Mouse (Mus musculus): Measurements from ENCODE around the gene Npm1. TPM values are rescaled to one million over a fixed set of nuclear protein-coding genes. Genes with fewer than 3 reads are reported as not detected.

The Npm1 gene
- polyA plus RNA-seq, 1 experiment: 137 TPM

DNA sequence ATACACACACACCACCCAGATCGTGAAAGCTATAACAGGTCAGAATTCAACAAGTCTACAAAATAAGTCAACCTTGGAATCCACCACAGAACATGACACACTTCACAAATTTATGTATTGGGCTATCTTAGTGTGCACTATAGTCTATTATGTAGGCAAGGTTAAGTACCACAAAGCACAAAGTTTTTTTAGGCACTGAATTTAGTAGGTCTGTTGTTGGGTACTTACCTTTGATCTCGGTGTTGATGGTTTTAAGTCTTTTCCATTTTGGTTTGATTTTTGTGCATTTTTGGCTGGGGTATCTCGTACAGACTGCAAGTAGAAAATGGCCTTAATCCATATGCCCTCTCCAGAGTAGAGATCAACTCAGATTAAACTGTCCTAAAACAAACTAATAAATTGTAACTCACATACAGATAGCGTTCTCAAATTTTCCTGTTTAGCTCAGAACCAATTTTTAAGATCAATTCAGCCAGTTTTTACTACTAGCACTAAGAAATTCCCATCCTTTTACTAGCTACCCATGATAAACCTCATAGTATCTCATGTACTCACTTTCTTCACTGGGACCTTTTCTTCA lies 6.5 kb downstream of the Npm1 start:
- Histone ChIP-seq H3K4me3 (replicated peaks) (no peak overlapping the region), H3K9me3 (no peaks in the 10 kb centered on the region), H3K27me3 (replicated peaks) (no peaks in the 10 kb centered on the region), H3K36me3 (replicated peaks; ENCODE audit: low read length) (peaks cover 96% of the 10 kb centered on the region), H3K4me1 (peaks cover 2% of the 10 kb centered on the region; the same call in 1 of the 2 replicates)
- TF ChIP-seq GATA1 (IDR thresholded peaks at IDR 0.05; ENCODE audit: borderline replicate concordance, low read length): no peak
- TF ChIP-seq FLI1 (IDR thresholded peaks at IDR 0.05; ENCODE audit: low read length): no peak

DNA sequence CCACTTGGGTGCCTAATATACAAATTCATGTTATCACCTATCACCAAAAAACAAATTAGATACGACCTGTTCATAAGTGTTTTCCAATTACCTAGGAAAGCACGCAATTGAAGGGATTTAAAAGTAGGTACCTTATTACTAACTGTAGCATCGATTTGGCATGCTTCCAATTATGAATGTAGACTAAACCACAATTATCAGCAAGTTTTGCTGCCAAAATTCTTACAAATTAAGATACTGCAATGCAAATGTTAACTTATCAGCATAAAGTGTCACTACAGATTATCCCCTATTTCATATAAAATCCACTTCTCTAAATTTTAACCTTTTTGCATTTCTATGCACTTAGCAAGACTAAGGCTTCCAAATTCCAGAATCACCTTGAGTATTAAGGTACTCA lies 8.5 kb downstream of the Npm1 start:
- Histone ChIP-seq H3K4me3 (replicated peaks) (no peak overlapping the region), H3K4me1 (no peaks in the 10 kb centered on the region; the same call in 1 of the 2 replicates), H3K9me3 (no peaks in the 10 kb centered on the region), H3K27me3 (replicated peaks) (no peaks in the 10 kb centered on the region), H3K36me3 (replicated peaks; ENCODE audit: low read length) (peaks cover 98% of the 10 kb centered on the region)
- TF ChIP-seq FLI1 (IDR thresholded peaks at IDR 0.05; ENCODE audit: low read length) (no peak), GATA1 (IDR thresholded peaks at IDR 0.05; ENCODE audit: borderline replicate concordance, low read length) (no peak)

DNA sequence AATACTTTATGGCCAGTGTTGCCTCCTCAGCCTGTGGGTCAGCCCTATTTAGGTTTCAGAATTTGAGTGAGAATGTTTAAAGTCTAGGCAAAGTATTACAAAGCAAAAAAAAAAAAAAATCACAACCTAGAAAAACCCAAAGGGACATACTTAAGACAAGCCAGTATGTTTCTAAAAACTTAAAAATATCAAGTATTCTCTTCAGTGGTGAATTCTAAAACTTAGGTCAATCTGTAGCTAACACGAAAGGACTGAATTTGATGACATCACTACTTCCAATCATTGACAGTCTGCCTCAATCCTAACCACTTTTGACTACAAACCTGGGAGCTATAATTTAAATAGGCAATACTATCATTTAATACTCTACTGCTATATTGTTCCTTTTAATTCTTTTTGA lies 10.0 kb downstream of the Npm1 start:
- peaks cover 6% of the 10 kb centered on the region for H3K27me3 ChIP-seq (replicated peaks)
- H3K36me3 ChIP-seq (replicated peaks; ENCODE audit: low read length): peaks cover 87% of the 10 kb centered on the region
- TF ChIP-seq FLI1 (IDR thresholded peaks at IDR 0.05; ENCODE audit: low read length): no peak
- no peak for TF ChIP-seq GATA1 (IDR thresholded peaks at IDR 0.05; ENCODE audit: borderline replicate concordance, low read length)
- H3K9me3 ChIP-seq: no peaks in the 10 kb centered on the region
- H3K4me1 ChIP-seq: peaks cover 8% of the 10 kb centered on the region
- H3K4me3 ChIP-seq (replicated peaks): no peak overlapping the region

DNA sequence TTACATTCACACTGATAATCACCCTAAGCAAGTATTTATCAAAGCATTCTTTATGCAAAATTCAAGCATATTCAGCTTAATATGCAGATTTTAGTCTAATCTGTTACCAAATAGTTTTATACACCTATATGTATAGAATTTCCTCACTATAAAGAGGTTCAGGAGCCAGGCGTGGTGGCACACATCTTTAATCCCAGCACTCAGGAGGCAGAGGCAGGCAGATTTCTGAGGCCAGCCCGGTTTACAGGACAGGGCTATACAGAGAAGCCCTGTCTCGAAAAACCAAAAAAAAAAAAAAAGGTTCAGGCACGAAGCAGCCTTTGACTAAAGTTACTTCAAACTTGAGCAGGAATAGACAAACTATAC lies 11.2 kb downstream of the Npm1 start:
- peaks cover 20% of the 10 kb centered on the region for H3K4me1 ChIP-seq
- peaks cover 18% of the 10 kb centered on the region for H3K27me3 ChIP-seq (replicated peaks)
- TF ChIP-seq FLI1 (IDR thresholded peaks at IDR 0.05; ENCODE audit: low read length): no peak
- no peak for TF ChIP-seq GATA1 (IDR thresholded peaks at IDR 0.05; ENCODE audit: borderline replicate concordance, low read length)
- peaks cover 75% of the 10 kb centered on the region for H3K36me3 ChIP-seq (replicated peaks; ENCODE audit: low read length)
- H3K4me3 ChIP-seq (replicated peaks): no peak overlapping the region
- H3K9me3 ChIP-seq: no peaks in the 10 kb centered on the region

DNA sequence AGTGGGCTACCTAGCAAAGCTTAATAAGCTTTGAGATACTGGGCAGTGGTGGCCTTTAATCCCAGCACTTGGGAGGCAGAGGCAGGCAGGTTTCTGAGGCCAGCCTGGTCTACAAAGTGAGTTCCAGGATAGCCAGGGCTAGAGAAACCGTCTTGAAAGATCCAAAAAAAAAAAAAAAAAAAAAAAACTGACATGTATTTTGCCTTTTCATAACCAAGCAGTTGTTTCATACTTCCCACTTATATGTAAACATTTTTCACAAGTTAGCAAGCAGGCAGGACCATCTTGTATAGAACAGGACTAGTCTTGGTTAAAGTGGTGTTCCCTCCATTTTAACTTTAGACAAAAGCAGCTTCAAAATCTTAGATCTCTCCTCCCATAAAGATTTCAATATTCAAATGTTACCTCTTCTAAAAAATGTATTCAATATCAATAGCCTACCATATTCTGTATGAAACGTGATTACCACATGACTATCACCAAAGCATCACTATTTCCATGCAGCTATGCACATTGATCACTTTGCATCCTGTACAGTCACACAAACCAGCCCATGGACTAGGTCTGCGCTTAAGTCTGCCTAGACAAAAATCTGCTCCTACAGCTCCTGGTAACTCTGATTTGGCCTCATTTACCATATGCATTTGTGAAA lies 11.8 kb downstream of the Npm1 start:
- Histone ChIP-seq H3K27me3 (replicated peaks) (peaks cover 23% of the 10 kb centered on the region), H3K4me3 (replicated peaks) (no peak overlapping the region), H3K9me3 (no peaks in the 10 kb centered on the region), H3K4me1 (peaks cover 24% of the 10 kb centered on the region), H3K36me3 (replicated peaks; ENCODE audit: low read length) (peaks cover 70% of the 10 kb centered on the region)
- TF ChIP-seq GATA1 (IDR thresholded peaks at IDR 0.05; ENCODE audit: borderline replicate concordance, low read length) (no peak), FLI1 (IDR thresholded peaks at IDR 0.05; ENCODE audit: low read length) (no peak)

- Histone ChIP-seq H3K4me3 (replicated peaks) (no peak overlapping the region), H3K27me3 (replicated peaks) (peaks cover 32% of the 10 kb centered on the region), H3K36me3 (replicated peaks; ENCODE audit: low read length) (peaks cover 61% of the 10 kb centered on the region), H3K4me1 (peaks cover 24% of the 10 kb centered on the region), H3K9me3 (no peaks in the 10 kb centered on the region)
- no peak for TF ChIP-seq GATA1 (IDR thresholded peaks at IDR 0.05; ENCODE audit: borderline replicate concordance, low read length)
- TF ChIP-seq FLI1 (IDR thresholded peaks at IDR 0.05; ENCODE audit: low read length): no peak
Observed at GRCm38 (mm10) chr11:33150364-33150763, 12.6 kb downstream of the Npm1 start.

- no peak overlapping the region for H3K4me3 ChIP-seq (replicated peaks)
- H3K36me3 ChIP-seq (replicated peaks; ENCODE audit: low read length): peaks cover 52% of the 10 kb centered on the region
- H3K4me1 ChIP-seq: peaks cover 26% of the 10 kb centered on the region
- TF ChIP-seq GATA1 (IDR thresholded peaks at IDR 0.05; ENCODE audit: borderline replicate concordance, low read length) (no peak), FLI1 (IDR thresholded peaks at IDR 0.05; ENCODE audit: low read length) (no peak)
- peaks cover 41% of the 10 kb centered on the region for H3K27me3 ChIP-seq (replicated peaks)
- no peaks in the 10 kb centered on the region for H3K9me3 ChIP-seq
Observed at GRCm38 (mm10) chr11:33149453-33149852, 13.6 kb downstream of the Npm1 start.

DNA sequence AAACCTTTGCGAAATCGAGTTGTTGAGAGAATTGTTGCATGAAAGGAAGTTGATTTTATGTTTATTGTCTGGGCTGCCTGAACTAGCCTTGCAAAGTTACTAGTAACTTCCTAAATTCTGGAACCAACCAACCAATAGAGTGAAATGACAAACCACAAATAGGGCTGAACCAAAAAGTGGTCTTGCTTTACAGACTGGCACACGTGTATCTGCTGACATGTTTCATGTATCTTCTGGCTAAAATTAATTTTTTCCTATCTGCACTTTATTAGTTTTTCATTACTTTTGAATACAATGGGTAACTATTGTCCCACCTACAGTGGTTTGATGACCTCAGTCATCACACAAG lies 13.9 kb downstream of the Npm1 start:
- H3K27me3 ChIP-seq (replicated peaks): peaks cover 45% of the 10 kb centered on the region
- H3K4me1 ChIP-seq: peaks cover 27% of the 10 kb centered on the region
- TF ChIP-seq FLI1 (IDR thresholded peaks at IDR 0.05; ENCODE audit: low read length) (no peak), GATA1 (IDR thresholded peaks at IDR 0.05; ENCODE audit: borderline replicate concordance, low read length) (no peak)
- H3K36me3 ChIP-seq (replicated peaks; ENCODE audit: low read length): peaks cover 48% of the 10 kb centered on the region
- H3K9me3 ChIP-seq: no peaks in the 10 kb centered on the region
- H3K4me3 ChIP-seq (replicated peaks): no peak overlapping the region

GRCm38 (mm10) chr11:33148338-33149087 lies 14.5 kb downstream of the Npm1 start:
- Histone ChIP-seq H3K4me3 (replicated peaks) (peak overlapping the region; percentile 91), H3K4me1 (peaks cover 31% of the 10 kb centered on the region), H3K9me3 (no peaks in the 10 kb centered on the region), H3K36me3 (replicated peaks; ENCODE audit: low read length) (peaks cover 42% of the 10 kb centered on the region), H3K27me3 (replicated peaks) (peaks cover 50% of the 10 kb centered on the region)
- no peak for TF ChIP-seq GATA1 (IDR thresholded peaks at IDR 0.05; ENCODE audit: borderline replicate concordance, low read length)
- no peak for TF ChIP-seq FLI1 (IDR thresholded peaks at IDR 0.05; ENCODE audit: low read length)

All from megakaryocyte, embryonic 14.5 days (primary cell).